Mouse (Mus musculus): ENCODE measurements around the gene Hoxa6. TPM values are rescaled to one million over a fixed set of nuclear protein-coding genes. Genes with fewer than 3 reads are reported as not detected.

Hoxa6 gene
- total RNA-seq, 1 experiment from 2014 or later = 3.7 TPM

DNA sequence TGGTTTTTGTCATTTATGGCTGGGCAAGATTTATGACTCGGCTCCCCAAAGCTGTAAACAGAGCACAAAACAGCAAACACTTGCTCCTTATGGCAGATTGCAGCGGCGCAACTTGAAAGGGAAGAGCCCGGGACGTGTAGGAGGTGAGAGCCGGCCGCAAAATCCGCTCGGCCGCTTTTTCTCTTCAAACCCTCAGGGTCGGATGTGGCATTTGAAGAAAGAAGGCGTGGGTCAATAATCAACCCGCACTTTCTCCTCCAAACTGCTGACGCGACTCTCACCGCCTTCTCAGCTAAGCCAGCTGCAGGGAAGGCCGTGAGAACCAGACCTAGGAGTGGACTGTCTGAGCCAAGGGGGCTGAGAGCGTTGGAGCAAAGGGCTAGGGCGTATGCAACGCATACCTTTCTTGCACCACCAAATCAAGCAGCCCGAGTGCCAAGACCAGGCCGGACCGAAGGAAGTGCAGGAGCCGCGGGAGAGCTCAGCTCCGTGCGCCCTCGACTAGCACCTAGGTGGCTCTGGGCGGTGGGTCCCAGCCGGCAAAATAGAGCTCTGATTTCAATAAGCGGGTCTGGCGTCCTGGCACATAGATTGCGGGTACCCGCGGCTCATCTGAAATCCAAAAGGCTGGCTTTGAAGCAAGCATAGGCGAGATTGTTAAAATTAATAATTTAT lies 31.3 kb downstream of the Hoxa6 start, which contains the start of gene 5730596B20Rik:
Gene 5730596B20Rik, plus strand, starts transcription at position 438 of the 675 bp plus-strand sequence.
- DNase-seq = peak; percentile 48

- no peak for DNase-seq
These were observed 32.1 kb downstream of the Hoxa6 start for GRCm38 (mm10) chr6:52176391-52176790.

GRCm38 (mm10) chr6:52175864-52176263 lies 32.7 kb downstream of the Hoxa6 start:
- peak; percentile 78 for DNase-seq

- peak; percentile 59 for DNase-seq
These were observed 33.4 kb downstream of the Hoxa6 start for GRCm38 (mm10) chr6:52174968-52175751.

- no peak for DNase-seq
These were observed 34.9 kb downstream of the Hoxa6 start for GRCm38 (mm10) chr6:52173648-52174047.

- peak; percentile 97 for DNase-seq
These were observed 36.0 kb downstream of the Hoxa6 start for GRCm38 (mm10) chr6:52172501-52172900.

GRCm38 (mm10) chr6:52171938-52172337 lies 36.6 kb downstream of the Hoxa6 start:
- DNase-seq = no peak

- DNase-seq = no peak
These were observed 37.2 kb downstream of the Hoxa6 start for GRCm38 (mm10) chr6:52171331-52171730.

DNA sequence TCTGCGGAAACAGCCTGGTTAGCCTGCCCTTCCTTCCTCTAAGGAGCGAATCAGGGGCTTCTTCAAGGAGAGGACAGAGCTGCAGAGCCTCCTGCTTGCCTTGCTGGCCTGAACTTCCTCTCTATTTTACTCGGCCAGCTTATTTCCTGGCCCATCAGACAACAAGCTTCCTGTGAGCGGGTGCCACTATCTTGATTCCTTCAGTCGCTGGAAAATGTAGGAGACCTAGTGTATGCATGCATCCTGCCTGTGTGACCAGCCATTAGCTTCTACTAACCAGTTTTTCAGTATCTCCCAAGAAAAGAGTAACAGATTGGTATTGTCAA lies 37.7 kb downstream of the Hoxa6 start:
- no peak for DNase-seq

- DNase-seq = peak; percentile 61
These were observed 38.2 kb downstream of the Hoxa6 start for GRCm38 (mm10) chr6:52170166-52170897.

- no peak for DNase-seq
These were observed 38.9 kb downstream of the Hoxa6 start for GRCm38 (mm10) chr6:52169499-52170165.

DNA sequence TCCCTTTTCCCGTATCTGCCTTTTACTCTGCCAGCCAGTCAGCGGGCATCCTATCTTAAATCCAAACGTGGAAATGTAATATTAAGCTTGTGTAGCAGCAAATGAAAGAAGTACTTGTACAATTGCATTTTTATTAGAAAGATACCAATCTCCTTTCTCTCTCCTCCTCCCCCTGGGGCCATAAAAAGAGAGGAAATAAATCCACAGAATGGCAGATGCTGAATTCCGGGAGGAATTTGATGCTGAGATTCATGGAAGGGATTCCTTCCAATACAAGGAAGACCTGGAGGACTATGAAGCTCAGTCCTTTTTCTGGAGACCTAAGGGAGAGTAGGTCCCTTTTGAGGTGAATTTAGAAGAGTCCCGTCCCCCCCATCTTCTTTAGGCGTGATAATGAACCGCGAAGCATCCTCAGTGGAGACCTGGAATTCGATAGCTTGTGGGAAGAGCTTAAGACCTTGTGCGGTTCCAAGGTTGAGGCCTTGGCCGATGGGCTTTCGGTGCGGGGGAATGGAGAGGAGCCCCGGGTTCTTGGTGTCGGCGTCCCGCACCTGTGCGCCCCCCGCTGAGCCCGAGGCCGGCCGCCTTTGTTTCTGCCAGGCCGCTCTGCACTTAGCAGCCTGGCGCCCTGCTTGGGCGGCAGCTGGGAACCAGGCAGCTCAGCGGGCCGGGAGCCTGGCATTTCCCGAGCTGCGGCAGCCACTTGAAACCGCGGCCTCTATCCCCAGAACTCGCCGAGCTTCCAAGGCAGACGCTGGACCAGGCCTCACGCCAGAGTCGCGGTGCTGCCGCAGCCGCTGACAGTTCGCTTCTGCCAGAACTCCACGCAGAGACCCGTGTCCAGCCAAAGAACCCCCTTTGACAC lies 40.1 kb downstream of the Hoxa6 start:
- DNase-seq = peak; percentile 62

GRCm38 (mm10) chr6:52167736-52168161 lies 40.8 kb downstream of the Hoxa6 start:
- DNase-seq = no peak

DNA sequence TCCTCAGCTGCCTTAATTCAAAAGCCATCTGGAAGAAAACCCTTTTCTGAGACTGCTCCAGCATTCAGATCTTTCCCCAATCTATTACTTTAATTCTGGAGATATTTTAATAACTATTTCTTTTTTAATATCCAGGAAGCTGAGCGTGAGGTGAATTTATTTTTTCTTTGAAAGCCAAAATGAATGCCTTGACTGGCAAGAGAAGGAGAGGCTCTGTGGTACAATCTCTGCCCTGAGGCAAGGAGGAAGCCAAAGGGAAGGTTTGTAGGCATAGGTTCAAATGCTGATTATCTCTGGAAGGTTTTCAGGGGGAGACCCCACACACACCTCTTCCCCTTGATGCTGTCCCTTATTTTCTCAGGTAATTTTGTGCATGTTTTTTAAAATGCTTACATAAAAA lies 41.3 kb downstream of the Hoxa6 start:
- DNase-seq = no peak

DNA sequence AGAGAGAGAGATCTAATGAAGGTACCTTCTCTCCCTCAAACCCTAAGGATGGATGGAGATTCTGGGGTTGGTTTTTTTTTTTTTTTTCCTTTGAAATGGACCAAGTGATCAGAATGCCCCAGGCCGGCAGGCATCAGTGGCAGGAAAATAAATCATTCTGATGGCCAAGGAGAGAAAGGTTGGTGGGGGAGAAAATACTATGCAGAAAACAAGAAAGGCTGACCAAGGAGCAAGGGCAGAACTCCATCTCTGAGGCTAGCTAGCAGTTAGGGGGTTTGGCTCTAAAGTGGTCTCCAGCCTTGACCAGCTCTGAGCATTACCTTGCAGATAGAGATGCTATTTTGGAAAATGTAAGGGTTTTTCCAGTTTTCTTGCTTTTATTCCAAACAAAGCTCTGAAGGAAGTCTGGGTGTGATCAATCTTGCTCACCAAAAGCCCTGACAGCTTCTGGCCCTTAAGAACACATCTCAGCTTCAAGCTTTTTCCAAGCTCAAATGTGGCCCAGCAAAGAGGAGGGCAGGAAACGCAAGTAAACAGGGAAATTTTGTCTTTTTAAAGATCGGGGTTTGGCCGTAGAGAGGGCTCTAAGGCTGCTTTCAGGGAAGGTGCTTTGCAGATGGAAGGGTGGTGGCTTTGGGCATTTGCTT lies 42.0 kb downstream of the Hoxa6 start:
- DNase-seq = no peak

GRCm38 (mm10) chr6:52165441-52166370 lies 42.8 kb downstream of the Hoxa6 start:
- peak; percentile 72 for DNase-seq

GRCm38 (mm10) chr6:52164626-52165440 lies 43.7 kb downstream of the Hoxa6 start, which contains the start of gene Hoxa2:
Hoxa2 (minus strand) TSS chr6:52164831.
- peak; percentile 57 for DNase-seq

- peak; percentile 58 for DNase-seq
These were observed 44.4 kb downstream of the Hoxa6 start for GRCm38 (mm10) chr6:52164051-52164625.

Data from adrenal gland, postnatal 14 days (tissue).